Mouse (Mus musculus): ENCODE data around the gene Llgl2. TPM values are rescaled to one million over a fixed set of nuclear protein-coding genes. Genes with fewer than 3 reads are reported as not detected.

The Llgl2 gene
- polyA plus RNA-seq, 1 experiment from 2014 or later: 22.4 TPM

- peak overlapping the region; percentile 88; the same call in 1 of the 2 replicates for H3K27ac ChIP-seq
- no peaks in the 10 kb centered on the region for H3K9me3 ChIP-seq
- H3K27me3 ChIP-seq: no peaks in the 10 kb centered on the region
- 77% methylated on average over 20 of the region's 20 CpGs for WGBS
- peak overlapping the region; percentile 96 for H3K4me3 ChIP-seq
- no peak overlapping the region; the same call in 1 of the 2 replicates for H3K9ac ChIP-seq
- peaks cover 82% of the 10 kb centered on the region for H3K4me1 ChIP-seq
- peaks cover 27% of the 10 kb centered on the region for H3K36me3 ChIP-seq
- ATAC-seq (ENCODE audit: insufficient number of reproducible peaks, low FRiP score, low TSS enrichment, low read depth): no peak
- H3K4me2 ChIP-seq: peak overlapping the region; percentile 91
Measured at GRCm38 (mm10) chr11:115811381-115812093, 12.3 kb upstream of the Llgl2 start.

- H3K27ac ChIP-seq: peak overlapping the region; percentile 88
- peak overlapping the region; percentile 96 for H3K4me3 ChIP-seq
- H3K36me3 ChIP-seq: peaks cover 24% of the 10 kb centered on the region
- peak overlapping the region; percentile 91 for H3K4me2 ChIP-seq
- no peaks in the 10 kb centered on the region for H3K27me3 ChIP-seq
- 32% methylated on average over 7 of the region's 7 CpGs for WGBS
- peaks cover 76% of the 10 kb centered on the region for H3K4me1 ChIP-seq
- no peaks in the 10 kb centered on the region for H3K9me3 ChIP-seq
- no peak for ATAC-seq (ENCODE audit: insufficient number of reproducible peaks, low FRiP score, low TSS enrichment, low read depth)
- peak overlapping the region; percentile 79 for H3K9ac ChIP-seq
Measured at GRCm38 (mm10) chr11:115812095-115812494, 11.8 kb upstream of the Llgl2 start.

GRCm38 (mm10) chr11:115812533-115813420, 11.1 kb upstream of the Llgl2 start:
- H3K4me2 ChIP-seq: peak overlapping the region; percentile 91
- no peaks in the 10 kb centered on the region for H3K27me3 ChIP-seq
- peaks cover 70% of the 10 kb centered on the region for H3K4me1 ChIP-seq
- 3% methylated on average over 28 of the region's 28 CpGs for WGBS
- ATAC-seq (ENCODE audit: insufficient number of reproducible peaks, low FRiP score, low TSS enrichment, low read depth): no peak
- H3K9ac ChIP-seq: peak overlapping the region; percentile 79
- no peaks in the 10 kb centered on the region for H3K9me3 ChIP-seq
- peak overlapping the region; percentile 96 for H3K4me3 ChIP-seq
- peaks cover 25% of the 10 kb centered on the region for H3K36me3 ChIP-seq
- peak overlapping the region; percentile 88 for H3K27ac ChIP-seq

GRCm38 (mm10) chr11:115813507-115814296, 10.1 kb upstream of the Llgl2 start, which contains the start of gene Caskin2:
Gene Caskin2 (minus strand): TSS chr11:115813639.
- peak within 1 kb of the TSS; percentile 91 for H3K4me2 ChIP-seq
- peak within 1 kb of the TSS; percentile 79 for H3K9ac ChIP-seq
- peaks cover 60% of the 10 kb centered on the region for H3K4me1 ChIP-seq
- peak within 1 kb of the TSS; percentile 88 for H3K27ac ChIP-seq
- H3K4me3 ChIP-seq: peak within 1 kb of the TSS; percentile 96
- WGBS: under 1% methylated on average over 43 of the region's 44 CpGs
- ATAC-seq (ENCODE audit: insufficient number of reproducible peaks, low FRiP score, low TSS enrichment, low read depth): peak; percentile 91
- H3K27me3 ChIP-seq: no peaks in the 10 kb centered on the region
- H3K9me3 ChIP-seq: no peaks in the 10 kb centered on the region
- H3K36me3 ChIP-seq: peaks cover 29% of the 10 kb centered on the region

- under 1% methylated on average over 84 of the region's 84 CpGs for WGBS
- H3K27ac ChIP-seq: peak within 1 kb of the TSS; percentile 88
- H3K4me1 ChIP-seq: peaks cover 49% of the 10 kb centered on the region
- no peaks in the 10 kb centered on the region for H3K9me3 ChIP-seq
- H3K27me3 ChIP-seq: no peaks in the 10 kb centered on the region
- H3K4me3 ChIP-seq: peak within 1 kb of the TSS; percentile 96
- ATAC-seq (ENCODE audit: insufficient number of reproducible peaks, low FRiP score, low TSS enrichment, low read depth): peak; percentile 33
- H3K9ac ChIP-seq: peak within 1 kb of the TSS; percentile 79
- peak within 1 kb of the TSS; percentile 91 for H3K4me2 ChIP-seq
- H3K36me3 ChIP-seq: peaks cover 33% of the 10 kb centered on the region
Measured at GRCm38 (mm10) chr11:115814605-115815450, 9.0 kb upstream of the Llgl2 start, which contains the start of gene Tsen54. Gene Tsen54 (plus strand): TSS chr11:115814724.

GRCm38 (mm10) chr11:115817331-115817730, 6.5 kb upstream of the Llgl2 start:
- H3K27me3 ChIP-seq: no peaks in the 10 kb centered on the region
- no peak overlapping the region for H3K9ac ChIP-seq
- H3K4me3 ChIP-seq: no peak overlapping the region
- no peak overlapping the region for H3K27ac ChIP-seq
- no peak overlapping the region for H3K4me2 ChIP-seq
- ATAC-seq (ENCODE audit: insufficient number of reproducible peaks, low FRiP score, low TSS enrichment, low read depth): no peak
- H3K9me3 ChIP-seq: no peaks in the 10 kb centered on the region
- H3K4me1 ChIP-seq: peaks cover 24% of the 10 kb centered on the region
- 83% methylated on average over 5 of the region's 5 CpGs for WGBS
- peaks cover 43% of the 10 kb centered on the region for H3K36me3 ChIP-seq

- 85% methylated on average over 16 of the region's 16 CpGs for WGBS
- ATAC-seq (ENCODE audit: insufficient number of reproducible peaks, low FRiP score, low TSS enrichment, low read depth): no peak
- Histone ChIP-seq H3K4me3 (no peak overlapping the region), H3K36me3 (peaks cover 45% of the 10 kb centered on the region), H3K4me2 (no peak overlapping the region), H3K9ac (no peak overlapping the region), H3K9me3 (no peaks in the 10 kb centered on the region), H3K27ac (no peak overlapping the region), H3K4me1 (peaks cover 22% of the 10 kb centered on the region), H3K27me3 (peaks cover 9% of the 10 kb centered on the region)
Measured at GRCm38 (mm10) chr11:115819915-115820623, 3.8 kb upstream of the Llgl2 start.

GRCm38 (mm10) chr11:115821001-115821400, 2.8 kb upstream of the Llgl2 start:
- no peak overlapping the region for H3K27ac ChIP-seq
- H3K36me3 ChIP-seq: peaks cover 45% of the 10 kb centered on the region
- H3K9me3 ChIP-seq: no peaks in the 10 kb centered on the region
- no peak for ATAC-seq (ENCODE audit: insufficient number of reproducible peaks, low FRiP score, low TSS enrichment, low read depth)
- H3K27me3 ChIP-seq: peaks cover 14% of the 10 kb centered on the region
- WGBS: 75% methylated on average over 4 of the region's 4 CpGs
- no peak overlapping the region for H3K4me2 ChIP-seq
- H3K4me1 ChIP-seq: peaks cover 15% of the 10 kb centered on the region
- H3K9ac ChIP-seq: no peak overlapping the region
- no peak overlapping the region for H3K4me3 ChIP-seq

GRCm38 (mm10) chr11:115824813-115825212, 964 bp downstream of the Llgl2 start:
- H3K9ac ChIP-seq: no peak overlapping the region
- no peaks in the 10 kb centered on the region for H3K9me3 ChIP-seq
- H3K4me3 ChIP-seq: peak overlapping the region; percentile 57
- H3K4me2 ChIP-seq: peak overlapping the region; percentile 90
- H3K27ac ChIP-seq: no peak overlapping the region
- peaks cover 27% of the 10 kb centered on the region for H3K36me3 ChIP-seq
- no peak for ATAC-seq (ENCODE audit: insufficient number of reproducible peaks, low FRiP score, low TSS enrichment, low read depth)
- 19% methylated on average over 11 of the region's 11 CpGs for WGBS
- peaks cover 15% of the 10 kb centered on the region for H3K4me1 ChIP-seq
- H3K27me3 ChIP-seq: peaks cover 15% of the 10 kb centered on the region

- Histone ChIP-seq H3K4me2 (no peak overlapping the region), H3K27me3 (peaks cover 27% of the 10 kb centered on the region), H3K4me3 (no peak overlapping the region), H3K9ac (no peak overlapping the region), H3K9me3 (no peaks in the 10 kb centered on the region), H3K27ac (no peak overlapping the region), H3K36me3 (peaks cover 10% of the 10 kb centered on the region), H3K4me1 (peaks cover 26% of the 10 kb centered on the region)
- 50% methylated on average over 5 of the region's 5 CpGs for WGBS
- ATAC-seq (ENCODE audit: insufficient number of reproducible peaks, low FRiP score, low TSS enrichment, low read depth): no peak
Measured at GRCm38 (mm10) chr11:115826487-115826886, 2.6 kb downstream of the Llgl2 start.

All from limb, embryonic 15.5 days (tissue).